ENCODE assay signal across 26 mouse cellular contexts in genomic region chr7:45253806-45254205, GRCm38 (mm10). TPM values are rescaled to one million over a fixed set of nuclear protein-coding genes. Genes with fewer than 3 reads are reported as not detected.
"Had no signal": no experiment of that assay in that cellular context is flagged by ENCODE, and none has a peak within 500 bp of the region (broad histone marks: within the 10 kb centered on the region; RNA-seq: fewer than 3 reads in every experiment).

No protein-coding gene starts in this region.

- H3K9me3 ChIP-seq: liver, embryonic 15.5 days; lung, embryonic 15.5 days; megakaryocyte, embryonic 14.5 days; midbrain, embryonic 13.5 days; midbrain, embryonic 15.5 days; neural tube, embryonic 12.5 days; stomach, embryonic 15.5 days had no signal

- H3K4me2 ChIP-seq: liver, embryonic 15.5 days; lung, embryonic 15.5 days; midbrain, embryonic 11.5 days; midbrain, embryonic 13.5 days; midbrain, embryonic 15.5 days; neural tube, embryonic 12.5 days; stomach, embryonic 15.5 days had no signal

- DNase-seq: liver, postnatal 0 days; lung, adult 2 months; lung, postnatal 14 days; lung, postnatal 36 days; right cerebral cortex, postnatal 14 days; thymus, adult 2 months; thymus, postnatal 25 days; thymus, postnatal 4 days had no signal

- H3K36me3 ChIP-seq: liver, embryonic 15.5 days; lung, embryonic 15.5 days; midbrain, embryonic 13.5 days; midbrain, embryonic 15.5 days; neural tube, embryonic 12.5 days; stomach, embryonic 15.5 days had no signal

- ATAC-seq: liver, postnatal 0 days; lung, postnatal 0 days; midbrain, embryonic 13.5 days; midbrain, embryonic 15.5 days had no signal

- H3K4me3 ChIP-seq: liver, embryonic 15.5 days; lung, embryonic 15.5 days; megakaryocyte, embryonic 14.5 days; midbrain, embryonic 13.5 days; midbrain, embryonic 15.5 days; neural tube, embryonic 12.5 days; stomach, embryonic 15.5 days had no signal

- H3K27ac ChIP-seq: liver, embryonic 15.5 days; lung, embryonic 15.5 days; macrophage; midbrain, embryonic 13.5 days; midbrain, embryonic 15.5 days; neural tube, embryonic 12.5 days; stomach, embryonic 15.5 days; stomach, postnatal 0 days had no signal

- H3K27me3 ChIP-seq: liver, embryonic 15.5 days; lung, embryonic 15.5 days; midbrain, embryonic 13.5 days; midbrain, embryonic 15.5 days; neural tube, embryonic 12.5 days; stomach, embryonic 15.5 days had no signal

- H3K9ac ChIP-seq: liver, embryonic 15.5 days; liver, postnatal 0 days; lung, embryonic 15.5 days; midbrain, embryonic 13.5 days; midbrain, embryonic 15.5 days; neural tube, embryonic 12.5 days; stomach, embryonic 15.5 days had no signal

- H3K4me1 ChIP-seq: liver, embryonic 15.5 days; lung, embryonic 15.5 days; midbrain, embryonic 13.5 days; midbrain, embryonic 15.5 days; neural tube, embryonic 12.5 days; stomach, embryonic 15.5 days had no signal

RNA-seq across cellular contexts. Expression of gene Slc6a16, which starts 12.9 kb away (rescaled TPM):
- total RNA-seq: megakaryocyte progenitor cell, adult 5-6 weeks; monocyte, adult 5-6 weeks; neutrophil, adult 5-6 weeks had no signal
- polyA plus RNA-seq: liver, embryonic 15.5 days; lung, postnatal 0 days; macrophage; midbrain, embryonic 11.5 days; spleen, adult 2 months; stomach, embryonic 15.5 days; urinary bladder, adult 2 months had no signal

RNA-seq across cellular contexts. Expression of gene Slc6a21, which starts 23.5 kb away (rescaled TPM):
- total RNA-seq: megakaryocyte progenitor cell, adult 5-6 weeks; midbrain, postnatal 0 days; monocyte, adult 5-6 weeks; neutrophil, adult 5-6 weeks had no signal
- polyA plus RNA-seq: liver, embryonic 15.5 days; lung, adult 2 months; lung, postnatal 0 days; macrophage; midbrain, embryonic 11.5 days; midbrain, embryonic 13.5 days; midbrain, embryonic 15.5 days; midbrain, postnatal 0 days; neural tube, embryonic 12.5 days; neural tube, embryonic 14.5 days; stomach, embryonic 15.5 days; stomach, postnatal 0 days; urinary bladder, adult 2 months had no signal

RNA-seq across cellular contexts. Expression of gene Tead2, which starts 38.3 kb away (rescaled TPM):
- total RNA-seq: megakaryocyte progenitor cell, adult 5-6 weeks; neutrophil, adult 5-6 weeks had no signal
- polyA plus RNA-seq: macrophage had no signal

RNA-seq across cellular contexts. Expression of gene Dkkl1, which starts 41.9 kb away (rescaled TPM):
- polyA plus RNA-seq: macrophage had no signal
